Mouse (Mus musculus) monocyte, adult 5-6 weeks (primary cell): ENCODE results near the gene Rhox2a. TPM values are rescaled to one million over a fixed set of nuclear protein-coding genes. Genes with fewer than 3 reads are reported as not detected.
"Not testable (repeated sequence)": the region's sequence is repeated elsewhere in the genome, so short reads cannot be mapped to it uniquely, and the experiment has no call there.

Source experiments
- ATAC-seq: fragments of 153-309, 156-312 bp; replicated peaks from 2 replicates; pipeline ENCODE4 v1.8.0; 2017; ENCODE audit warnings: mild to moderate bottlenecking; ENCODE audit not compliant: low TSS enrichment, insufficient number of reproducible peaks, severe bottlenecking, poor library complexity, low FRiP score
- total RNA-seq: library from RNA; stranded (forward); fragments of 200-1000, 200-491, 200-594 nt; gene quantifications from 3 replicates; pipeline ENCODE4 v1.2.3, GENCODE M21; 2017

Gene Rhox2a
- not detected in 3 replicates for total RNA-seq

- ATAC-seq = not testable (repeated sequence)
Measured at GRCm38 (mm10) chrX:37244676-37245075, at the start of gene Rhox2a. Rhox2a (plus strand) TSS chrX:37244976.

GRCm38 (mm10) chrX:37198676-37199075 is 46.1 kb upstream of the Rhox2a start:
- no peak for ATAC-seq

- ATAC-seq = no peak
Measured at GRCm38 (mm10) chrX:37210941-37211340, 33.8 kb upstream of the Rhox2a start, which contains the start of gene Gm9. Gm9 (minus strand) TSS chrX:37211041.

GRCm38 (mm10) chrX:37222158-37222557 is 22.6 kb upstream of the Rhox2a start, which contains the start of gene Rhox1:
Rhox1 (minus strand) TSS chrX:37222258.
- not testable (repeated sequence) for ATAC-seq

- not testable (repeated sequence) for ATAC-seq
Measured at GRCm38 (mm10) chrX:37249619-37250018, 4.8 kb downstream of the Rhox2a start, which contains the start of gene Rhox3a. Rhox3a (plus strand) TSS chrX:37249919.

- not testable (repeated sequence) for ATAC-seq
Measured at GRCm38 (mm10) chrX:37265038-37265437, 20.3 kb downstream of the Rhox2a start, which contains the start of gene Rhox4a. Rhox4a (plus strand) TSS chrX:37265338.

Other genes starting within 250 kb of the Rhox2a start
- gene Sowahd, start 196.1 kb upstream of the Rhox2a start, total RNA-seq = not detected in 3 replicates
- gene Rpl39, start 159.6 kb upstream of the Rhox2a start, total RNA-seq = 1,433 to 1,582 TPM (median 1,501 TPM) in 3 replicates
- 27.2 to 44.4 TPM (median 41.0 TPM) in 3 replicates for gene Upf3b, start 134.7 kb upstream of the Rhox2a start, total RNA-seq
- 31.6 to 37.5 TPM (median 35.5 TPM) in 3 replicates for gene Nkap, start 118.2 kb upstream of the Rhox2a start, total RNA-seq
- not detected in 3 replicates for gene Akap14, start 76.1 kb upstream of the Rhox2a start, total RNA-seq
- gene Ndufa1, start 53.8 kb upstream of the Rhox2a start, total RNA-seq = 127 to 140 TPM (median 128 TPM) in 3 replicates
- gene Rnf113a1, start 53.7 kb upstream of the Rhox2a start, total RNA-seq = 0.29 to 2.1 TPM (median 2.0 TPM) in 3 replicates
- gene Gm9, start 33.9 kb upstream of the Rhox2a start, total RNA-seq = not detected in 3 replicates
- gene Rhox1, start 22.7 kb upstream of the Rhox2a start, total RNA-seq = not detected in 3 replicates
- gene Rhox3a, start 4.9 kb downstream of the Rhox2a start, total RNA-seq = not detected in 3 replicates
- gene Rhox4a, start 20.4 kb downstream of the Rhox2a start, total RNA-seq = not detected in 3 replicates
- not detected in 3 replicates for gene Rhox3a2, start 135.1 kb downstream of the Rhox2a start, total RNA-seq
- 0.58 TPM in 1 of 3 replicates, not detected in the others for gene Rhox4a2, start 145.9 kb downstream of the Rhox2a start, total RNA-seq
- gene Rhox2b, start 167.1 kb downstream of the Rhox2a start, total RNA-seq = not detected in 3 replicates
- gene Rhox4b, start 187.5 kb downstream of the Rhox2a start, total RNA-seq = not detected in 3 replicates
- gene Rhox2c, start 208.7 kb downstream of the Rhox2a start, total RNA-seq = not detected in 3 replicates
- gene Rhox3c, start 213.6 kb downstream of the Rhox2a start, total RNA-seq = not detected in 3 replicates
- not detected in 3 replicates for gene Rhox4c, start 235.4 kb downstream of the Rhox2a start, total RNA-seq
- not detected in 3 replicates for gene Rhox2d, start 248.5 kb downstream of the Rhox2a start, total RNA-seq